Mouse (Mus musculus) thymus, postnatal 4 days (tissue): Measurements from ENCODE around the gene Snx11.

Experiments
- DNase-seq: peaks from one replicate; pipeline ENCODE4 v3.0.0; 2021

Snx11 gene

DNA sequence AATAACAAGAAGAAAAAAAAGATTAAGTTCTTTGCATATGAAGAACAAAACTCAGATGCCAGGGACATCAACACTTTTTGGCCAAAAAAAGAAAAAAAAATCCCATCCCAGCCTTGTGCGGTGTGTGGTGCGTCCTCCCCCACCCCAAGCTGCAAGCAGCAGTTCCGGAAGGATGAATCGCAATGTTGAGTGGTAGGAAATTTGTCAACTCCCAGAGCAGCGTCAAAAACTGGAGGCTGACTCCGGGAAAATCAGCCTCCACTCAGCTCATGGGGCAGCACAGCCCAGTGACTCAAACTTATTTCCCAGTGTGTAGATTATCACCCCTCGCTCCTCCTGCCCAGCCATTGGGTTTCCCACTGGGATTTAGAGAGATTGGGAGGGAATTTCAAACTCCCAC lies 15.4 kb downstream of the Snx11 start:
- DNase-seq = no peak

DNA sequence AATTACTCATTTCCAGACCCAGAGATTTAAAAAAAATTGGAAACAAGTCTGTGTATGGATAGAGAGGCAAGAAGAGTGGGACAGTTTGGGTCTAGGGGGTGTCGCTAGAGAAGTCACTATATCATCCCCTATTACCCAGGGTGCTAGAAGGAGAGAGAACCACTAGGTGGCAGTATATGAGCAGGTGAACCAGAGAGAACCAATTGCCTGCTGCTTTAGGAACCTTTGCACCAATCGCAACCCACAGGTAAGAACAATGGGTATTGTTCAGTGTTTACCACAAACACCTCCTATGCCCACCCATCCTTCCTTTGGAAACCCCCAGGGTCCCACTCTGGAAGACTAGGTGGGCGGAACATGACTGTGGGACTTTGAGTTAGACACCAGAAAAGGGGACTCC lies 17.3 kb downstream of the Snx11 start:
- DNase-seq = peak; percentile 34

DNA sequence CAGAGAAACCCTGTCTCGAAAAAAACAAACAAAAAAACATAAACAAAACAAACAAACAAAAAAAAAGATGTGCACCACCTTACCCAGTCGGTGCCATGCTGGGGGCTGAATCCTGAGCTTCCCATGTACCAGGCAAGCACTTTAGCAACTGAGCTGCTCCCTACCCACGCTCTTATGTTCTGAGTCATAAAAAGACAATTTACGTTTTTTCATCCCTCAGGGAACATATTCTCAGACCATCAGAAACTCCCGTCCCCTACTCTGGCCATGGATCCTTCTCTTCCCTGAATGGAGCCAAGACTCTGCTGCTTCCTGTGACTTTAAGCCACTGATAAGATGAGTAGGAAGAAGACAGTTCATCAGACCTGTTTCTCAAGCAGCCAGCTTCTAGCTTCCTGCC lies 19.0 kb downstream of the Snx11 start:
- no peak for DNase-seq

DNA sequence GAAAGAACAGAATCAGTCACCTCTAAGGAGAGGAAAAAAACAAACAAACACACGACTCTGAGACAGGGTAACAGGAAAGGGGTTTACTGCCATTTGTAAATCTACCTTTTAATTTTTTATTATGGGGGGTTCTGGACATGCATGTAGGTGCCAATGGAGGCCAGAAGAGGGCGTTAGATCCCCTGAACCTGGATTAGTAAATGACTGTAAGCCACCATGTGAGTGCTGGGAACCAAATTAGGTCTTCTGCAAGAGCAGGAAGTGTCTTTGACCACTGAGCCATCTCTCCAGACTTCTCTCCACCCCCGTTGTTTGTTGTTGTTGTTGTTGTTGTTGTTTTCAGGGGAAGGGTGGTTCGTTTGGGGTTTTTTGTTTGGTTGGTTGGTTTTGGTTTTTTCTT lies 19.9 kb downstream of the Snx11 start:
- DNase-seq = no peak

DNA sequence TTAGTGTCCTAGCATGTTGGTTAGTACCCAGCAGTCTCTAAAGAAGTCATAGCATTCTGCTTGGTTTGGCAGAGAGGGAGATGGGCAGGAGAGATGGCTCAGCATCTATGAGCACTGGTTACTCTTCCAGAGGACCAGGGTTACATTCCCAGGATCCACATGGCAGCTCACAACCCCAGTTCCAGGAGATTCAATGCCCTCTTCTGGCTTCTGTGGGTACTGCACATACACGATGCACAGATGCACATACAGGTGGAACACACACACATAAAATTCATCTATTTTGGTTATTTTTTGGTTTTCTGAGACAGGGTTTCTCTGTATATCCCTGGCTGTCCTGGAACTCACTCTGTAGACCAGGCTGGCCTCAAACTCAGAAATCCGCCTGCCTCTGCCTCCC lies 22.1 kb downstream of the Snx11 start:
- no peak for DNase-seq

DNA sequence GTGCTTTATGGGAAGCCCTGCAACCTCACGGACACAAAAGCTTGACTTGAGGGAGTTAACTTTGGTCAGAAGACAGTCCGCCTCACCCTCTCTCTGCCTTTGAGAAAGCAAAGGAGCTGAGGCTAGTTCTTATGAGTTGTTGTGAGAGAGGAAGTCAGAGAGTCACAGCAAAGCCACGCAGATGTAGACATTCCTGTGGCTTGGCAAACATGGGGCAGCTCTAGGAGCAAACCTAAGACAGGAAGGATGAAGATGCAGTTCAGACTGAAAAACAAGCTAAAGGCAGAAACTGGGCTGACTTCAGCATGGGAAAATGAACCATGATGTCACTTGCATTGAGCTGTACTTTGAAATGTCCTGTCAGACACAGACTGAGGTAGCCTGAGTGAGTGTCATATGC lies 29.8 kb downstream of the Snx11 start:
- no peak for DNase-seq

DNA sequence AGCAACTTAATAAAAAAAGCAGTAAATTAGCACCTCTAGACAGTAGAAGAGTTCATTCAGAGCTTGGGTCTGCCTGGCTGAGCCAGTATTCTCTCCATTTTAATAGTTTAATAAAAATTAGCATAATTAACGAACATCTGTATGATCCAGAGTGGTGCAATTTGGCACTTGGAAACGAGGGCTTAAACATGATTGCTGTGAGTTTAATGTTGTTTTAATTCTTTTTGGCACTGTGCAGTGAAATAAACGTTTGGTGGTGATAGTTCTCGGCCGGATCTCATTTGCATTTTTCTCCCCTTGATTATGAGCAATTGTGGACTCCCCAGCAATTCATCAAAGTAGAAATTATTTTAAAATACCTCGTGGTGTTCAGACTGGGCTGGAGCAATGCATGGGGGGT lies 30.7 kb downstream of the Snx11 start:
- DNase-seq = no peak

DNA sequence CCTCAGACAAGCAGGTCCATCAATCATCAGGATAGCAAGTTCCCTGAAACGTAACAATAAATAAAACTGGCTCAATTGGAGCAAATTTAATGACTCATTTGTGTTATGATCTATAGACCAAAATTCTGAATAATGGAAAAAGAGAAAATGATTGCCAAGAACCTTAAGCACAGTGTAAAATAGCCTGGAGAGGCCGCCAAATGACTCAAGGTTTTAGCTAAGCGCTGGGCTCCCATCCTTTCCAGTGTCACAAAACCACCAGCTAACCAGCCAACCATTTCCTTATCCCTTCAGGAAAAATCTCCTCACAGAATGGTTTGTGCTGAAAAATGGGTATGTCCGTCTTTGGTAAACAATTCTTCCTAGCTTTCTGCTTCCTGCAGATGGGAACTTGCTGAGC lies 33.5 kb downstream of the Snx11 start:
- no peak for DNase-seq

DNA sequence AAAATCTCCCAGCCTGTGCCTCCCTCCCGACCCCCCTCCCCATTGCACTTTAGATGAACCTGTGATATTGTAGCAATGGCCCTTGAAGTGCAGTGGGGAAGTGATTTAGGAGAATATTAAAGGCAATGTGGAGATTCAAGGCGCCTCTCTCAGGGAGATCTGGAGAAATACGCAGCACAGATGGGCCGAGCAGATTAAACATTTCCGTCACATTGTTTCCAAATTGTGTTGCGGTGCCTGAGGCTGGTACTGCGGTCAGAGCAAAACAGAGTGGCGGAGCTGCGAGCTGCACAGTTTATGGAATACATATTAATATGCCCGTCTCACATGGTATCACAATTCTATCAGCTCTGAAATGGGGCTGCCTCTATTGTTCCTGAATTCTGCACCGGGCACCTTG lies 34.4 kb downstream of the Snx11 start:
- no peak for DNase-seq

DNA sequence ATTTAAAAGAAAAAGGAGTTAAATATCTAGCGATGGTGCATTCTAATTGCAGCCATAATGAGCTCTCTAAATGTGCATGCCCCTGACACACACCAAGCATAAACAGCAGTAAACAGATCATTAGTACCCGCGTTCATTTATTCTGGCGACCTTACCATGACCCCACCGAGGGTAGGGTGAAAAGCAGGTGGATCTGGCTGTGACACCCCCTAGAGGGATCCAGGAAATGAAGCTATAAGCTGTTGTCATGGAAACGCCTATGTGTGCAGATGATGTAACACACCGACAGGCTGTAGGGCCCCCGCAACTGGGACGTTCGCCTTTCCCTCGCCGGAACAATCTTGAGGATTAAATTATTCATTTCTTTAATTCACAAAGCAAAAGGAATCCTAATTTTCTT lies 35.4 kb downstream of the Snx11 start:
- DNase-seq = no peak

DNA sequence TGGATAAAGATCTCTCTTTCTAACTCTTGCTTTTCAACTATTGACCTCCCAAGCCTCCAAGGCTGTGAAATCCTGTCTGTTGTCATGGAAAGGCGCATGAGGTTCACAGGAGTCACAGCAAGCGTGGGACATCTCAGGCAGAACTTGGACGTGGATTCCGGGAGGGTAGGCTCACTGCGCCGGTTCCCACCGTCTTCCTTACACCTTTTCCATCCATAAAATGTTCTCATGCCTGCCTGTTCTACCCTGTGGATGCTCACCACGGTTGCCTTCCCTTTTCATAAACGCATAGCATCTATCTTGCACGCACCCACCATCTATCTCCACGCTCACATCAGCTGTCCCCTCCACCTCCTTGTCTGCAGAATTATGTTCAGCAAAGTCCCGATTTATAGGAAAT lies 36.6 kb downstream of the Snx11 start:
- no peak for DNase-seq

DNA sequence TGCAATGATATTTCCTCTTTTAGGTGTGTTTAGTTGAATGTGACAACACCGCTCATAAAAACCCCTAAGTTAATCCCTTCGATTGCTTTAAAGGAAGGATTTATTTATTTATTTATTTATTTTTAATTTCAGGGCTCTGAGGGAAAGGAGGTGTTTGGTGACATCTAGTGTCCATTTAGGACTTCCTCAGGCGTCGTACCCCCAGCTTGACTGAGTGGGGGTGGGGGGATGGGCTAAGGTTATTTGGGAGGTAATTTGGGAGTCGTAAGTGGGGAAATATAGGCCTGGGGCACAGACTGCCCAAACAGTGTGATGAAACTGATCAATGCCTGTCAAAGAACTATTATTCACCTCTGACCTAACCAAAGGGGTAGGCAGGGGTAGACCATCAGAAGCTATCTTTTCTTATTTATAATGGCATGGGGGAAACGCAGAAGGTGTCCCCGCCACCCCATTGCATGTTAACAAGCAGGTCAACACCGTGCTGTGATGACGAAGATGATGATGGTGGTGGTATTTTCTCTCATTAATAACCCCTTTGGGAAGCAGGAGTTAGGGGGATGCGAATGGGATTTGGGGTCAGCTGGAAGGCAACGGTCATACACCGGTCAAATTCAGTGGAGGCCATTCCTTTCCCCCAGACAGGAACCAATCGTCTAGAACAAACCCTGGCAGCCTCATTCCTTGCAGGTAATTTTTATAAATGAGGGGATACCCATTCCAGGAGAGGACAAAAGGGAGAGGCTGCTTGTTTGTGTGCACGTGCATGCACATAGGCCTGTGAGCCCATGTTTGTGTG lies 39.5 kb downstream of the Snx11 start:
- DNase-seq = no peak

DNA sequence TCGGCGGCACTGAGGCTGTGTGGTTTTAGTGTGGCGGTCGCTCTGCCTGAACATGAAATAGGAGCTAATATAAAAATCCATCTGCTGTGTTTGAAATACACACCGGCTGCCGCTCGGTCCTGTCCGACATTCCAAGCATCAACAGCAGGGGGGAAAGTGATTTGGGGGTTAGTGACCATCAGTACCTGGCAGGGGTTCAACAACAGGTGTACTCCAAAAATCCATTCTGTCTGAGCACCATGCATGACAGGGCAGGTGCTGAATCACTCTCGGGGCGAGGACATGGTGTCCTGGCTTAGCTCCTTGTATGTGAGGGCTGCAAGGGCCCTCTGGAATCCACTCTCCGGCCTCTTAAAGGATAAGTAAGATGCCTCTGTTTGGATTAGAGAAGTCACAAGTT lies 41.0 kb downstream of the Snx11 start:
- no peak for DNase-seq

DNA sequence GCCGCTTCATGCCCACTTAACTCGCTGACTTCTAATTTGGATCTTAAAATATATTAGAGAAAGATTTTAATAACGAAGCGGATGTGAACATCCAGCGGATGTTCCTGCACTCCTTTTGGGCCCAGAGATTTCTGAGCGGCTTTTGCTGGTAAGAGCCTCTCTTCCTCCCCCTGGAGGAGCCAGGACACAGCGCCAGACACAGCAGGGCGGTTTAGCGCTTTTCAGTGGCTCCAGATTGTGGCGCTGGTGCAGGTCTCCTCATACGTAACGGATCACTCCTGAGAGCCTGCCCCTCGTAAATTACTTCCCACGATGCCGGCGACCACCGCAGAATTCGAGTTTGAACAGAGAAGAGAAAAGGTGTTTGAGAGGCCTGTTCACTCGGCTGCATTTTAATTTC lies 41.5 kb downstream of the Snx11 start:
- peak; percentile 28 for DNase-seq

DNA sequence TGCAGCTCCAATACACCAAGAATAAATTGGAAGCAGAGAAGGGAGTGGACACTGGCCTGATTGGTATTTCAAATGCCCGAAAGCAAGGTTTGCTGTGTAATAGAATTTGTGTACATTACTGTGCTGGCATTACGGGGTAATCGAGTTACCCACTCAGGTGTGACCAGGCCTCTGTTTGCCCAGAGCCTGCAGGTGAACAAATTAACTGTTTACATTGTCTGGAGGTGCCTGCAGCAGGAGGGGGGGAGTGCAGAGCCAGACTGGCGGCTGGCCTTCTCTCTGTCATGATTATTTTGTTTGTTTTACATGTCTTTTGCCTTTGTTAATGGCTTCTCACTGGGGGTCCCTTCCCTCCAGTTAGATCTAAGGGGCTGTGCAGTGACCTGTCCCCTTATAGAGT lies 44.7 kb downstream of the Snx11 start:
- no peak for DNase-seq

DNA sequence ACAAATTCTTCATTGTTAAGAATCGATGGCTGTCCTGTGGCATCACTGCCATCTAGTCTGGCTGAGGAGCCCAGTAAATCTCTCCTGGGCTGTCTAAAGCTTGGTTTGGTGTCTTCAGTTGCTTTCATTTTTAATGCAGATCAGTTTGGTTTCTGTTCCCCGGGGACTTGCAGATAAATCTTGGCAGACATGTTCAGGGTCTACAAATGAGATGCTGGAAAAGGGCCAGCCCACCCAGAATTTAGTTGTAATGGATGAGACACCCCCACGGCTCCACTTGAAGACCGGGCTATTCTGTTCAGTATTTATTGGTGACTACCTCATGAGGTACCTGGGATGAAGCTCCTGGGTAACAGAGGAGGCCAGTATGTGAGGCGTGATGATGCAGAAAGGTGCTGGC lies 47.0 kb downstream of the Snx11 start:
- no peak for DNase-seq

DNA sequence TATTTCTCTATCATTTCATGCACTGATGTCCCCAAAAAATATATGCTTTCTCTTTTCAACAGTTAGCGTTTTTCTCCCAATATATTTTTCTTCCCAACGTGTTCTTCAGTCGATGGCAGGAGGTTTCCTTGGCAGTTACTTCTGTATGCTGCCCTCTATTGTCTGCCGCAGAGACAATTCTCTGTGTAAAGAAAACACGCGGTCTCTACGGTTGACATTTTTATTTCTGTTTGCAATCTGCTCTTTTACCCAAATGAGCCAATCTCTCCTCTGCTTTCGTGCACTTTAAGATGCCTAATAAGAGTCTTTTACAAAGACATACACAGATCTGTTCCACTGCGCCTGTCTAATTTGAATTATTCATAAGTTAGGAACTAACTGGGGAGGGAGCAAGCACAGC lies 47.9 kb downstream of the Snx11 start:
- DNase-seq = no peak

DNA sequence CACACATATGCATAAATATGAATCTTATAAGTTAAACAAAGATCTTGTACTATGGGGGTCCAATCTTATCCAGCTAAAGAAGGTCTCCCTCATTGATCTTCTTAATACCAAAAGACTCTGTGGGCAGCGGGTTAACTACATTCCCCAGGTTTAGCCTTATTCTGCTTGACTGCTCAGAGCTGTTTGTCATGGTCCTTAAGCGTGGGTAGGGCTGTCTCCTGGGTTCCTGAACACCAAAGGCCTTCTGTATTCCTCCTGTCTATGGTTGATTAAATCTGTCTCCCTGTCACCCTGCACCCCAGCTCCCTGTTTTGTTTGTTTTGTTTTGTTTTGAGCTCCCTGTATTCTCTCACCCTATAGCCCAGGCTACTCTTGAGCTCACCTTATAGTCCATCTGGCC lies 48.8 kb downstream of the Snx11 start:
- no peak for DNase-seq

DNA sequence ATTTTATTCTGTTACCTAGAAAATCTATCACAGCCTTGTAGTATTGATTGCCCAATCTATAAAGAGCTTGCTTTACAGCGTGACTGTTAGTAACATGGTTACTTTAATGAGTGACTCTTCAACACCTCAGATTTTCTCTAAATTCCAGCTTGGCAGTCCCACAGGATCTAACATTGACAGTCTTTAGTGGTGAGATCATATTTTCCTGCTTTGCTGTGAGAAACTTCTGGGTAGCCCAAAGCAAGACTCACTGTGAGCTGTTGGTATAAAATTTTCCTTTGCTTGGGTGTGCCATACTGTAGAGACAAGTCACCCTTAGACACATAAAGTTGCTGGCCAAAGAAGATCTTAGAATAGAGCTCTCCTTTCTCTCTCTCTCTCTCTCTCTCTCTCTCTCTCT lies 51.5 kb downstream of the Snx11 start:
- DNase-seq = no peak

DNA sequence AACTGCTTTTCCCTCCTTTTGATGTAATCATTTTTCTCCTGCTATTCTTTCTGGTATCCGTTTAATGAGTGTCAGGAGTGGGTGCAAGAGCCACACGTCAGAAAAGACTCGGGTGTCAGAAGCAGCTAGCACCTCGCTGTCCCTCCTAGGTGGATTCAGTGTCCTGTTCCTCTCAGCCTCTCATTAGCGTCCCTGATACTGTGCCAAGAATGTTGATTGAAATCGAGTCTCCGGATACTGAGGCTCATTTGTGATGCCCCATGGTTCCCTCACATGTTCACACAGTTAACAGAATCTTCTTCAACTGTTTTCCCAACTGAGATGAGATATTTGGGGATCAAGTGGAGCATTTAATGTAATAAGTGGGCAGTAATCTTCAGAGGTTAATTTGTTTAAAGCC lies 58.8 kb downstream of the Snx11 start:
- DNase-seq = no peak
